Mouse (Mus musculus) forebrain, embryonic 14.5 days (tissue): ENCODE results near the gene Ugt1a6b. TPM values are rescaled to one million over a fixed set of nuclear protein-coding genes. Genes with fewer than 3 reads are reported as not detected.
"Not testable (repeated sequence)": the region's sequence is repeated elsewhere in the genome, so short reads cannot be mapped to it uniquely, and the experiment has no call there.

ENCODE experiments used
- ATAC-seq: fragments of 200-750 bp; cut with Nextera tagmentation; 2 replicates; pipeline ENCODE4 v1.8.0; 2017; ENCODE audit warnings: mild to moderate bottlenecking, moderate library complexity
- DNase-seq: peaks from one replicate; pipeline ENCODE4 v3.0.0-alpha.2; 2015; ENCODE audit warnings: low spot score
- H3K27ac ChIP-seq: fragments of 300-500 bp; sonication (generic); 2 replicates; pipeline ENCODE4 v1.5.1; 2014; ENCODE audit warnings: low read depth, mild to moderate bottlenecking, control low read depth, low read length, moderate library complexity
- H3K27me3 ChIP-seq: fragments of 300-500 bp; sonication (generic); replicated peaks from 2 replicates; pipeline ENCODE4 v1.6.1; 2014; ENCODE audit warnings: low read length, control low read depth, mixed read lengths; ENCODE audit not compliant: control insufficient read depth, insufficient read depth
- H3K36me3 ChIP-seq: fragments of 300-500 bp; sonication (generic); 2 replicates; pipeline ENCODE4 v1.6.1; 2014; ENCODE audit warnings: low read length, control low read depth; ENCODE audit not compliant: control insufficient read depth, insufficient read depth
- H3K4me1 ChIP-seq: fragments of 300-500 bp; sonication (generic); 2 replicates; pipeline ENCODE4 v1.6.1; 2014; ENCODE audit warnings: antibody characterized with exemption, low read length, control low read depth; ENCODE audit not compliant: control insufficient read depth, insufficient read depth
- H3K4me2 ChIP-seq: fragments of 300-500 bp; sonication (generic); 2 replicates; pipeline ENCODE4 v1.6.1; 2014; ENCODE audit warnings: mild to moderate bottlenecking, control low read depth, low read length
- H3K4me3 ChIP-seq: fragments of 300-500 bp; sonication (generic); 2 replicates; pipeline ENCODE4 v1.5.1; 2014; ENCODE audit warnings: low read depth, low read length, control low read depth
- H3K9ac ChIP-seq: fragments of 300-500 bp; sonication (generic); 2 replicates; pipeline ENCODE4 v1.6.1; 2014; ENCODE audit warnings: mild to moderate bottlenecking, low read length, control low read depth, moderate library complexity
- H3K9me3 ChIP-seq: fragments of 300-500 bp; sonication (generic); replicated peaks from 2 replicates; pipeline ENCODE4 v1.6.1; 2016; ENCODE audit warnings: low read length, control low read depth, mixed read lengths; ENCODE audit not compliant: control insufficient read depth
- WGBS: fragments of 180-500 bp; shearing (Covaris S2); extraction: QIAGEN DNeasy Blood & Tissue Kit; methylation state at CpG from one replicate; pipeline ENCODE4 v1.1.7; 2014; 5-methylcytosine and 5-hydroxymethylcytosine counted together
- polyA plus RNA-seq: library from polyadenylated mRNA; unstranded; fragments of >200 nt; fragmentation: Nextera tagmentation; extraction: Ambion mirVana; gene quantifications from 2 replicates; pipeline ENCODE4 v1.2.1, GENCODE M21; 2014

The Ugt1a6b gene
- polyA plus RNA-seq, 1 experiment from 2014 or later, result 2.0 TPM

DNA sequence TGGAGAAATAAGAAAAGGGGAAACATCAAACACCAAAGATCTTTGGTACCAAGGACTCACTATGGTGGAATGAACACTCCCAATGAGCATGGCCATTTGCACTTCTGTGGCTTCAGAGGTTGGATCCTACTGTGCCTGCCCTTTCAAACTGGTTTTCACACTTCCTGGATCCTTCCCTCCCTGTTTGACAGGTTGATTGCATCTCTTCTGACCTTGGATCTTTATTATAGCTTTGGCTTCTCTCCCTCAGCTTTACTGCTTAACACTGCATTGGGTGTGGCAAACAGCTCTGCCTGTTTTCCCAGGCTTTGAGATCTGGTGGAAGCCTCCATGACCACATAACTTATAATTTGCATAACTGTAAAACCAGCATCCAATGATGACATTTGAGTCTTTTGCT, 117.3 kb downstream of the Ugt1a6b start:
- Histone ChIP-seq H3K9ac (no peak overlapping the region), H3K4me2 (no peak overlapping the region), H3K36me3 (no peaks in the 10 kb centered on the region), H3K4me1 (no peaks in the 10 kb centered on the region), H3K9me3 (peaks cover 14% of the 10 kb centered on the region), H3K4me3 (no peak overlapping the region), H3K27me3 (no peaks in the 10 kb centered on the region), H3K27ac (no peak overlapping the region)
- DNase-seq, result no peak
- ATAC-seq, result no peak

DNA sequence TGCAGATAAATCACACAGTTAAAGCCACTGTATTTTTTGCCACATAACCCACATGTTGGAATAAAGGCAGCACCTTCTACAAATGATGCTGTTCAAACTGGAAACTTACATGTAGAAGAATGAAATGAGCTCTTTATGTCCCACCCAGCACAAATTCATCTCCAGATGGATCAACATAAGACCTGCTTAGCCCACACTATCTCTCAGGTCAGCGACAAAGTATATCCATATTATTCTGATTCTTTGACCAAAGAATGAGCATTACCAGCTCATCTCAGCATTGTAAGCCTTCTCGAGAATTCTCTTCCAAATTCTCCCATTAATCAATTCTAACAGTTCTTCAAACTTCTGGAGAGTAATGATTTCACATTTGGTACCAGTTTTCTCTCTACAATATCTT, 119.2 kb downstream of the Ugt1a6b start:
- 52% methylated on average over 2 of the region's 2 CpGs for WGBS
- H3K27ac ChIP-seq, result no peak overlapping the region
- peaks cover 24% of the 10 kb centered on the region for H3K9me3 ChIP-seq
- H3K9ac ChIP-seq, result no peak overlapping the region
- DNase-seq (no peak), ATAC-seq (no peak)
- no peak overlapping the region for H3K4me2 ChIP-seq
- no peaks in the 10 kb centered on the region for H3K4me1 ChIP-seq
- H3K4me3 ChIP-seq, result no peak overlapping the region
- H3K27me3 ChIP-seq, result no peaks in the 10 kb centered on the region
- H3K36me3 ChIP-seq, result no peaks in the 10 kb centered on the region

DNA sequence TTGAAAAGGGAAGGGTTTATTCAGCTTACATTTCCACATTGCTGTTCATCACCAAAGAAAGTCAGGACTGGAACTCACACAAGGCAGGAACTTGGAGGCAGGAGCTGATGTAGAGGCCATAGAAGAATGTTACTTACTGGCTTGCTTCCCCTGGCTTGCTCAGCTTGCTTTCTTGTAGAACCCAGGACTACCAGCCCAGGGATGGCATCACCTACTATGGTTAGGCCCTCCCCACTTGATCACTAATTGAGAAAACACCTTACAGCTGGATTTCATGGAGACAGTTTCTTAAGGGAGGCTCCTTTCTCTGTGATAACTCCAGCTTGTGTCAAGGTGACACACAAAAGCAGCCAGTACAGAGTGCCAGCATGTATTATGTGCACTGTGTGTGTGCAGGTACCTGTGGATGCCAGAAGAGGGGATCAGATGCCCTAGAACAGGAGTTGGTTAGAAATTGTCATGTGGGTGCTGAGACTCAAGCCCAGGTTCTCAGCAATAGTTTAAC, 120.0 kb downstream of the Ugt1a6b start:
- H3K9ac ChIP-seq, DNase-seq, H3K36me3 ChIP-seq, H3K4me1 ChIP-seq, H3K4me3 ChIP-seq, H3K4me2 ChIP-seq, H3K27me3 ChIP-seq, ATAC-seq, H3K27ac ChIP-seq: not testable (repeated sequence)
- H3K9me3 ChIP-seq, result peaks cover 33% of the 10 kb centered on the region

DNA sequence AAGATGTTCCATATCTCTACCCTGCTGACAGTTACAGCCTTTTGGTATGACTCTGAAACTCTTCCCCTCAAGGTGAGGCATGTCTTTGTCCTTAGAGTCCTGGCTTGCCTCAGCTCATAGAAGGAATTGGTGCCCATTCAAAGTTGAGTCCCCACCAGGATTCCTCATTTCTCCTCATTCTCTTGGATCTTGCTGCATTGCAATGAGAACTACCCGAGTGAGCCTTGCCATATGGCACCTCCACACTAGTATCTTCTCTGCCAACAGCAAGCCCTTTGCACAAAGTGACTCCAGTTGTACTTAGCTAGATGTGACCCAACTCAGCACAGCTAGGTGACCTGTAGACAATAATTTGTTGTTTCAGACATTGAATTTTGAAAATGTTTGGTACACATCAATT, 120.5 kb downstream of the Ugt1a6b start:
- peaks cover 38% of the 10 kb centered on the region for H3K9me3 ChIP-seq
- no peaks in the 10 kb centered on the region for H3K36me3 ChIP-seq
- no peak overlapping the region for H3K4me2 ChIP-seq
- no peak for ATAC-seq
- no peak overlapping the region for H3K27ac ChIP-seq
- H3K9ac ChIP-seq, result no peak overlapping the region
- no peaks in the 10 kb centered on the region for H3K27me3 ChIP-seq
- DNase-seq, result no peak
- no peaks in the 10 kb centered on the region for H3K4me1 ChIP-seq
- H3K4me3 ChIP-seq, result no peak overlapping the region
- 55% methylated on average over 1 of the region's 1 CpGs for WGBS

DNA sequence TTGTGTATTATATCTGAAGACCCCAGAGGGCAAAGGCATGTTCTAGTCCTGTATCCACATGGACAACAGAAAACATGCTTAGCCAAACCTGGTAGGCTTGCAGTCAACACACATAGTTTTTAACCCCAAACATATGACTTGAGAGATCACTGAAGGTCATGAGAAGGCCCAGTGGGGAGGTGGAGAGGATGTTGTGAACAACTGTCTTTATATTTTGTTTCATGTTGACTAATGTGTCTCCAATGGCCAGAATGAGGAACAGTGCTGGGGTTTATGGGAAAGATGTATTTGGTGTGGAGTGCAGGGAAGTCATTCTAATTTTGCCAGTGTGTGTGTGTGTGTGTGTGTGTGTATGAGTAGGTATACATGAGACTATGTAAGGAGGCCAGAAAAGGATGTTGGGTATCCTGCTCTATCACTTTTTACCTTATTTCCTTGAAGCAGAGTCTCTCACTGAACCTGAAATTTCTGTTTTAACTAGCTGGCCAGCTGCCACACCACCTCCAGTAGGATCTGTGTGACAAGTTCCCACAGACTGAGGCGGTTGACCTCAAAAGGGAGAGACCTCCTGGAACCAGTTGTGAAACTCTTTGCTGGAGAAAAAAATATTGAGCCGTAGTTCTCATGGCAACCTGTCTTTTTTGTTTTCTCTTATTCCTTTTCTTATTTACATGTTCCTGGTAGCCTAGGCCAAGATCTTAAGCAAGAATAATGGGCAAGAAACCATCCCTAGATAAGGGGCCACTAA, 121.2 kb downstream of the Ugt1a6b start:
- no peaks in the 10 kb centered on the region for H3K36me3 ChIP-seq
- no peak for ATAC-seq
- H3K9me3 ChIP-seq, result peaks cover 44% of the 10 kb centered on the region
- H3K4me1 ChIP-seq, result no peaks in the 10 kb centered on the region
- 68% methylated on average over 2 of the region's 2 CpGs for WGBS
- H3K27ac ChIP-seq, result no peak overlapping the region
- no peaks in the 10 kb centered on the region for H3K27me3 ChIP-seq
- no peak overlapping the region for H3K4me2 ChIP-seq
- DNase-seq, result no peak
- H3K4me3 ChIP-seq, result no peak overlapping the region
- no peak overlapping the region for H3K9ac ChIP-seq

GRCm38 (mm10) chr1:88225301-88225700, 122.2 kb downstream of the Ugt1a6b start:
- H3K9ac ChIP-seq, H3K27ac ChIP-seq, H3K4me3 ChIP-seq, DNase-seq, ATAC-seq, H3K36me3 ChIP-seq, H3K4me2 ChIP-seq, H3K4me1 ChIP-seq, H3K27me3 ChIP-seq: not testable (repeated sequence)
- 44% methylated on average over 2 of the region's 2 CpGs for WGBS
- H3K9me3 ChIP-seq, result peaks cover 55% of the 10 kb centered on the region

DNA sequence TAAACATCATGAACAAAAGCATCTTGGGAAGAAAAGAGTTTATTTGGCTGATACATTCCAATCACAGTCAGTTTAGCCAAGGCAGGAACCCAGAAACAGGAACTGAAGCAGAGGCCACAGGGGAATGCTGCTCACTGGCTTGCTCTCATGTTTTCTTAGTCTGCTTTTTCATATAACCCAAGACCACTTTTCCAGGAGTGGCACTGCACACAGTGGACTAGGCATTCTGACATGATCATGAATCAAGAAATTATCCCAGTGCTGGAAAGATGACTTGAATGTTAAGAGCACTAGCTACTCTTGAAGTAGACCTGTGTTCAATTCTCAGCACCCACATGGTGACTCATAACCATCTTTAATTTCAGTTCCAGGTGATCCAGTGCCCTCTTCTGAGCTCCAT, 122.7 kb downstream of the Ugt1a6b start:
- no peaks in the 10 kb centered on the region for H3K36me3 ChIP-seq
- no peak overlapping the region for H3K27ac ChIP-seq
- DNase-seq (no peak), ATAC-seq (no peak)
- H3K4me2 ChIP-seq, result no peak overlapping the region
- no peak overlapping the region for H3K9ac ChIP-seq
- H3K4me3 ChIP-seq, result no peak overlapping the region
- no peaks in the 10 kb centered on the region for H3K4me1 ChIP-seq
- peaks cover 59% of the 10 kb centered on the region for H3K9me3 ChIP-seq
- no peaks in the 10 kb centered on the region for H3K27me3 ChIP-seq

- Histone ChIP-seq H3K27ac (no peak within 1 kb of the TSS), H3K4me3 (no peak within 1 kb of the TSS), H3K9me3 (peaks cover 70% of the 10 kb centered on the region), H3K4me1 (no peaks in the 10 kb centered on the region), H3K4me2 (no peak within 1 kb of the TSS), H3K36me3 (no peaks in the 10 kb centered on the region), H3K9ac (no peak within 1 kb of the TSS), H3K27me3 (no peaks in the 10 kb centered on the region)
- DNase-seq (no peak), ATAC-seq (no peak)
- WGBS, result 53% methylated on average over 5 of the region's 5 CpGs
Observed at GRCm38 (mm10) chr1:88226670-88227379, 123.8 kb downstream of the Ugt1a6b start, which contains the start of gene Mroh2a. Gene Mroh2a (plus strand): TSS chr1:88226986.

DNA sequence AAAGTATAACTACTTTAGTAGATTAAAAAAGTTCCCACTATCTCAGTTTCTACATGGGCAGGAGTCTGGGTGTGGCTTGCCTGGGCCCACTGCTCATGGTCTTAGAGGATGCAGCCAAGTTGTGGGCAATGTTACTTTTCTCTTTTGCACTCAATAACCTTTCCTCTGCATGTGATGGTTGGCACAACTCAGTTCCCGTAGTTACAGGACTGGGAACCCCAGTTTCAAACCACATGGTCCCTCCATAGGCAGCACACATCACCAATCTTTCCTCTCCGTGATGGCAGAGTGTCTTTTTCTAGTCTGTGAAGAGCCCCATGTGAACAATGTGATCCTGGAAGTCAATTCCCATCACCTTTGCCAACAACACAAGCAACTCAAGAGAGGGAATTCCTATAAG, 124.4 kb downstream of the Ugt1a6b start:
- H3K4me1 ChIP-seq, result no peaks in the 10 kb centered on the region
- H3K27ac ChIP-seq, result no peak overlapping the region
- no peak overlapping the region for H3K4me3 ChIP-seq
- H3K36me3 ChIP-seq, result no peaks in the 10 kb centered on the region
- WGBS, result 59% methylated on average over 2 of the region's 2 CpGs
- ATAC-seq (no peak), DNase-seq (no peak)
- peaks cover 72% of the 10 kb centered on the region for H3K9me3 ChIP-seq
- H3K9ac ChIP-seq, result no peak overlapping the region
- H3K27me3 ChIP-seq, result no peaks in the 10 kb centered on the region
- no peak overlapping the region for H3K4me2 ChIP-seq
